ENCODE assay signal across 8 mouse cellular contexts in genomic region chr10:117216793-117217192, GRCm38 (mm10). TPM values are rescaled to one million over a fixed set of nuclear protein-coding genes. Genes with fewer than 3 reads are reported as not detected.
DNase-seq lines count a peak whose midpoint lies in the region; ATAC-seq lines count a peak whose summit lies in the region.

No protein-coding gene starts in this region.

- no peaks in the 10 kb centered on the region for H3K9me3 ChIP-seq in hindbrain, embryonic 10.5 days
- H3K9me3 ChIP-seq in hindbrain, embryonic 13.5 days, result no peaks in the 10 kb centered on the region
- H3K9me3 ChIP-seq in liver, embryonic 11.5 days (ENCODE audit: control insufficient read depth, low read length), result no peaks in the 10 kb centered on the region

- no peaks in the 10 kb centered on the region for H3K27me3 ChIP-seq in hindbrain, embryonic 10.5 days (ENCODE audit: insufficient read depth, poor library complexity, severe bottlenecking)
- H3K27me3 ChIP-seq in hindbrain, embryonic 13.5 days, result no peaks in the 10 kb centered on the region
- H3K27me3 ChIP-seq in liver, embryonic 11.5 days (replicated peaks; ENCODE audit: control insufficient read depth, insufficient read depth, low read length), result no peaks in the 10 kb centered on the region

- ATAC-seq in hindbrain, embryonic 13.5 days (ENCODE audit: low FRiP score), result no peak
- peak; percentile 46; the same call in 1 of the 2 replicates for ATAC-seq in liver, embryonic 11.5 days (replicated peaks; ENCODE audit: low FRiP score)

- H3K9ac ChIP-seq in hindbrain, embryonic 13.5 days, result no peak overlapping the region
- no peak overlapping the region for H3K9ac ChIP-seq in liver, embryonic 11.5 days (ENCODE audit: low read depth, low read length)

- no peaks in the 10 kb centered on the region for H3K4me1 ChIP-seq in hindbrain, embryonic 10.5 days (replicated peaks)
- no peaks in the 10 kb centered on the region for H3K4me1 ChIP-seq in hindbrain, embryonic 13.5 days (replicated peaks)
- peaks cover 4% of the 10 kb centered on the region; the same call in 1 of the 2 replicates for H3K4me1 ChIP-seq in liver, embryonic 11.5 days (replicated peaks; ENCODE audit: control insufficient read depth, insufficient read depth, low read length)

- no peak overlapping the region for H3K4me2 ChIP-seq in hindbrain, embryonic 13.5 days
- H3K4me2 ChIP-seq in liver, embryonic 11.5 days, result no peak overlapping the region

- 64% methylated on average over 5 of the region's 5 CpGs for WGBS in hindbrain, embryonic 10.5 days
- WGBS in hindbrain, embryonic 13.5 days, result 73% methylated on average over 5 of the region's 5 CpGs
- WGBS in liver, embryonic 11.5 days, result 66% methylated on average over 5 of the region's 5 CpGs

- H3K36me3 ChIP-seq in hindbrain, embryonic 10.5 days, result peaks cover 91% of the 10 kb centered on the region
- H3K36me3 ChIP-seq in hindbrain, embryonic 13.5 days, result peaks cover 85% of the 10 kb centered on the region
- peaks cover 57% of the 10 kb centered on the region for H3K36me3 ChIP-seq in liver, embryonic 11.5 days (ENCODE audit: control insufficient read depth, insufficient read depth, low read length)

- no peak overlapping the region for H3K4me3 ChIP-seq in hindbrain, embryonic 10.5 days
- no peak overlapping the region for H3K4me3 ChIP-seq in hindbrain, embryonic 13.5 days
- no peak overlapping the region for H3K4me3 ChIP-seq in liver, embryonic 11.5 days (ENCODE audit: low read depth, low read length)

- DNase-seq in hindbrain, embryonic 10.5 days (ENCODE audit: low spot score), result peak; percentile 47
- peak; percentile 72 for DNase-seq in CD4-positive helper T cell, adult 2 months (ENCODE audit: low read depth, low spot score)
- DNase-seq in MEL-GATA-1-ER (ENCODE audit: extremely low read depth, low read depth), result peak; percentile 28
- DNase-seq in embryo, embryonic 9.5 days (ENCODE audit: extremely low spot score), result peak; percentile 40
- DNase-seq in liver, embryonic 11.5 days (ENCODE audit: low spot score), result no peak
- peak; percentile 29 for DNase-seq in retina, adult 2 months (ENCODE audit: low read depth, low spot score)
- DNase-seq in frontal cortex, postnatal 14 days (ENCODE audit: low spot score in 2 of 2), result no peak

- no peak overlapping the region for H3K27ac ChIP-seq in hindbrain, embryonic 10.5 days
- no peak overlapping the region for H3K27ac ChIP-seq in hindbrain, embryonic 13.5 days
- H3K27ac ChIP-seq in liver, embryonic 11.5 days (ENCODE audit: low read depth, low read length), result no peak overlapping the region

RNA-seq across cellular contexts. Expression of gene Yeats4, which starts 7.5 kb away (rescaled TPM):
- 112 and 114 TPM in 2 replicates for polyA plus RNA-seq in hindbrain, embryonic 10.5 days (2016; fragmentation: Nextera tagmentation; extraction: Ambion mirVana)
- polyA plus RNA-seq in hindbrain, embryonic 13.5 days (2015; fragmentation: Nextera tagmentation; extraction: Ambion mirVana), result 126 and 127 TPM in 2 replicates
- 83.2 and 85.4 TPM in 2 replicates for polyA plus RNA-seq in liver, embryonic 11.5 days (2014; fragmentation: Nextera tagmentation; extraction: Ambion mirVana)

RNA-seq across cellular contexts. Expression of gene 9530003J23Rik, which starts 21.7 kb away (rescaled TPM):
- not detected in 2 replicates for polyA plus RNA-seq in hindbrain, embryonic 10.5 days (2016; fragmentation: Nextera tagmentation; extraction: Ambion mirVana)
- polyA plus RNA-seq in hindbrain, embryonic 13.5 days (2015; fragmentation: Nextera tagmentation; extraction: Ambion mirVana), result 0.16 TPM in 1 of 2 replicates, not detected in the other
- polyA plus RNA-seq in liver, embryonic 11.5 days (2014; fragmentation: Nextera tagmentation; extraction: Ambion mirVana), result 0.21 TPM in 1 of 2 replicates, not detected in the other

Comparison
In these comparisons a context has a peak if more than half of its experiments do, and no peak if none do; other contexts are left out.
1. DNase-seq: peak in hindbrain, embryonic 10.5 days (single experiment), CD4-positive helper T cell, adult 2 months (single experiment), MEL-GATA-1-ER (single experiment), embryo, embryonic 9.5 days (single experiment) and retina, adult 2 months (single experiment); none in liver, embryonic 11.5 days (single experiment) and frontal cortex, postnatal 14 days (0 of 2).